Mouse (Mus musculus): ENCODE data around the gene Wnt5b. TPM values are rescaled to one million over a fixed set of nuclear protein-coding genes. Genes with fewer than 3 reads are reported as not detected.
"Not testable (repeated sequence)": the region's sequence is repeated elsewhere in the genome, so short reads cannot be mapped to it uniquely, and the experiment has no call there.

The Wnt5b gene
- polyA plus RNA-seq, 1 experiment, result not detected

GRCm38 (mm10) chr6:119489765-119490164, 54.4 kb downstream of the Wnt5b start:
- peaks cover 20% of the 10 kb centered on the region for H3K27me3 ChIP-seq (replicated peaks)
- H3K4me3 ChIP-seq (replicated peaks), result peak overlapping the region; percentile 16
- peaks cover 3% of the 10 kb centered on the region for H3K36me3 ChIP-seq (replicated peaks; ENCODE audit: low read length)
- no peaks in the 10 kb centered on the region for H3K9me3 ChIP-seq
- peaks cover 29% of the 10 kb centered on the region for H3K4me1 ChIP-seq
- TF ChIP-seq FLI1 (IDR thresholded peaks at IDR 0.05; ENCODE audit: low read length), result no peak
- TF ChIP-seq GATA1 (IDR thresholded peaks at IDR 0.05; ENCODE audit: borderline replicate concordance, low read length), result no peak

GRCm38 (mm10) chr6:119487619-119488018, 56.5 kb downstream of the Wnt5b start:
- peaks cover 22% of the 10 kb centered on the region for H3K36me3 ChIP-seq (replicated peaks; ENCODE audit: low read length)
- peaks cover 50% of the 10 kb centered on the region for H3K4me1 ChIP-seq
- H3K9me3 ChIP-seq, result no peaks in the 10 kb centered on the region
- peaks cover 12% of the 10 kb centered on the region for H3K27me3 ChIP-seq (replicated peaks)
- no peak overlapping the region for H3K4me3 ChIP-seq (replicated peaks)
- no peak for TF ChIP-seq GATA1 (IDR thresholded peaks at IDR 0.05; ENCODE audit: borderline replicate concordance, low read length)

DNA sequence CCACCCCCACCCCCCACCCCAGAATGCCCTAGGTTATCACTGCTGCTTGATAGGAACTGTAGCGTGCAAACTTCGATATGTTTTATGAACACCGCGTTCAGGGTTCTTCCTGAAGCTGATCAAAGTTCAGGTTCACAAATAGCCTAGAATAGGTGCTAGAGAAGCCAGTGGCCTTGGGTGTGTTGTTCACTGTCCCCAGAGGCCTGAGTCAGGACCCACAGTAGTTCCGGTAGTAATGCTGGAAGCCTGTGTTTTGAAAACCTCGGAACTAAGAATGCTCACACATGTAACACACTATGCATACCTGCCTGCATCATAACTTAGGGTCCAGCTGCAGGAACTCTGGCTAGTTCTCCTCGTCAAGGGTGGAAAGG, 57.1 kb downstream of the Wnt5b start:
- Histone ChIP-seq H3K36me3 (replicated peaks; ENCODE audit: low read length) (peaks cover 22% of the 10 kb centered on the region), H3K4me3 (replicated peaks) (no peak overlapping the region), H3K4me1 (peaks cover 54% of the 10 kb centered on the region), H3K9me3 (no peaks in the 10 kb centered on the region), H3K27me3 (replicated peaks) (peaks cover 10% of the 10 kb centered on the region)
- TF ChIP-seq GATA1 (IDR thresholded peaks at IDR 0.05; ENCODE audit: borderline replicate concordance, low read length), result no peak
- TF ChIP-seq FLI1 (IDR thresholded peaks at IDR 0.05; ENCODE audit: low read length), result no peak

- Histone ChIP-seq H3K4me3 (replicated peaks) (no peak overlapping the region), H3K27me3 (replicated peaks) (peaks cover 7% of the 10 kb centered on the region), H3K9me3 (no peaks in the 10 kb centered on the region), H3K36me3 (replicated peaks; ENCODE audit: low read length) (peaks cover 22% of the 10 kb centered on the region), H3K4me1 (peaks cover 53% of the 10 kb centered on the region)
- TF ChIP-seq GATA1 (IDR thresholded peaks at IDR 0.05; ENCODE audit: borderline replicate concordance, low read length), result no peak
- TF ChIP-seq FLI1 (IDR thresholded peaks at IDR 0.05; ENCODE audit: low read length), result no peak
Measured at GRCm38 (mm10) chr6:119486381-119487084, 57.6 kb downstream of the Wnt5b start.

DNA sequence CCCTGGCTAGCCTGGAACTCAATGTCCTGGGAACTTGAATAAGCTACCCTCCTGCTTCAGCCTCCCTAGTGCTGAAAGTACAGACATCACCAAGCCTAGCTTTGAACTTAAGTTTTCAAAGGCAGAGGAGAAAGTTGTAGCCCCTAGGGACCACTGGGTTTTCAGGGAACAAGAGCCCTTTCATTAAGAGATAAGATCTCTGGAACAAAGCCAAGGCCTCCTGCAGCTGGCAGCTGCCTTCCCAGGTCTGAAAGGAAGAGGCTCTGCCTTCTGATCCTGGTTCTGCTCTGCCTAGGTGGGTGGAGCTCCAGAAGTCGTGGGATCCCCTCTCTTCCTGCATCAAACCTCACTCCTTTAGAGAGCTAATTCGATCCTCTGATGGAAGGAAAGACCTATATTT, 58.7 kb downstream of the Wnt5b start:
- TF ChIP-seq FLI1 (IDR thresholded peaks at IDR 0.05; ENCODE audit: low read length) (no peak), GATA1 (IDR thresholded peaks at IDR 0.05; ENCODE audit: borderline replicate concordance, low read length) (no peak)
- peaks cover 22% of the 10 kb centered on the region for H3K36me3 ChIP-seq (replicated peaks; ENCODE audit: low read length)

DNA sequence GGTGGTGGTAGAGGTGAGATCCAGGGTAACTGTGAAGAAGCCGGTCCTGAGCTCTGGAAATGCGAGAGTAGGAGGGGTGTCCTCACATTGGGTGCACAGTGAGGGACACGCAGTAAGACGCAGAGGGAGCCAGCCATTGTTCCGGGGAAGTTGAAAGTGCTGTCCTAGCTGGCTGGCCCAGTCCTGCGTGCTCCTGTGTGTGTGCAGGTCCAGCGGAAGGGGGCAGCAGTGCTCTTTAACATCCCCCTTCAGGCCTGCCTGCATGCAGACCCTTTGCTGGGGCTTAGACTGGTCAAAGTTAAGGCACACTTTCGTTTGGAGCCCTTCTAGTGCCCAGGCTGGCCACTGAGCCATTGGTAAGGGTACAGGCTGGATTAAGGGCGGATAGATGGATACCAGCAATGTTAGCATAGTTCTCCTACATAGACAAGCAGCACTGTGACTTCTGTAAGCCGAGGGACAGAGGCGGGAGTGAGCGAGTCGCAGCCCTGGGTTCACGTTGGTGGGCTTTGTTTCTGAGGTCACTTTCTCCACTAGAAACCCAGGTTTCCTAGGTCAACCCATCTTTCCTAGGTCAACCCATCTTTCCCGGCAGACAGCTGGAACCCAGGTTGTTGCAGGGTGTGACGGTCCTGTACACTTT, 61.1 kb downstream of the Wnt5b start:
- Histone ChIP-seq H3K4me3 (replicated peaks) (peak overlapping the region; percentile 88), H3K4me1 (peaks cover 69% of the 10 kb centered on the region), H3K36me3 (replicated peaks; ENCODE audit: low read length) (peaks cover 22% of the 10 kb centered on the region), H3K9me3 (no peaks in the 10 kb centered on the region), H3K27me3 (replicated peaks) (no peaks in the 10 kb centered on the region)
- TF ChIP-seq FLI1 (IDR thresholded peaks at IDR 0.05; ENCODE audit: low read length) (no peak), GATA1 (IDR thresholded peaks at IDR 0.05; ENCODE audit: borderline replicate concordance, low read length) (no peak)

More for the DNA sequence above, 58.7 kb downstream of the Wnt5b start:
- peaks cover 6% of the 10 kb centered on the region for H3K27me3 ChIP-seq (replicated peaks)
- no peaks in the 10 kb centered on the region for H3K9me3 ChIP-seq
- H3K4me1 ChIP-seq, result peaks cover 61% of the 10 kb centered on the region
- no peak overlapping the region for H3K4me3 ChIP-seq (replicated peaks)

GRCm38 (mm10) chr6:119481741-119482390, 62.3 kb downstream of the Wnt5b start:
- H3K27me3 ChIP-seq (replicated peaks); H3K9me3 ChIP-seq: not testable (repeated sequence)
- Histone ChIP-seq H3K36me3 (replicated peaks; ENCODE audit: low read length) (peaks cover 22% of the 10 kb centered on the region), H3K4me1 (peaks cover 79% of the 10 kb centered on the region), H3K4me3 (replicated peaks) (peak overlapping the region; percentile 95)

DNA sequence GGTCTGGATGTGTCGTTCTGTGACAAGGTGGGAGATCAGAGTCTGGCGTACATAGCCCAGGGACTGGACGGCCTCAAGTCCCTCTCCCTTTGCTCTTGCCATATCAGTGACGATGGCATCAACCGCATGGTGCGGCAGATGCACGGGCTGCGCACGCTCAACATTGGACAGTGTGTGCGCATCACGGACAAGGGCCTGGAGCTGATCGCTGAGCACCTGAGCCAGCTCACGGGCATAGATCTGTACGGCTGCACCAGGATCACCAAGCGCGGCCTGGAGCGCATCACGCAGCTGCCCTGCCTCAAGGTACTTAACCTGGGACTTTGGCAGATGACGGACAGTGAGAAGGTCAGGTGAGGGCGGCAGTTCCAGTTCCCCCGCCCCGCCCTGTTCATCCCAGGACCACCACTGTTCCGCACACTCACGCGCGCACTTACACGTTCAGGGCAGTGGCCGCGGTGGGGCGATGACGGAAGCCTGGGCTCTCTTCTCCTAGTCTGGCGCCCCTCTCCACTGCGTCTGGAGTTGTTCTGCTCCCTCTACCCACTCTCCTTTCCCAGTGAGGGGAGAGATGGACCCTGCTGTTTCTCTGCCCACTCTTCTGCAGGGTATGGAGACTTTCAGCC, 63.3 kb downstream of the Wnt5b start:
- peaks cover 72% of the 10 kb centered on the region for H3K4me1 ChIP-seq

DNA sequence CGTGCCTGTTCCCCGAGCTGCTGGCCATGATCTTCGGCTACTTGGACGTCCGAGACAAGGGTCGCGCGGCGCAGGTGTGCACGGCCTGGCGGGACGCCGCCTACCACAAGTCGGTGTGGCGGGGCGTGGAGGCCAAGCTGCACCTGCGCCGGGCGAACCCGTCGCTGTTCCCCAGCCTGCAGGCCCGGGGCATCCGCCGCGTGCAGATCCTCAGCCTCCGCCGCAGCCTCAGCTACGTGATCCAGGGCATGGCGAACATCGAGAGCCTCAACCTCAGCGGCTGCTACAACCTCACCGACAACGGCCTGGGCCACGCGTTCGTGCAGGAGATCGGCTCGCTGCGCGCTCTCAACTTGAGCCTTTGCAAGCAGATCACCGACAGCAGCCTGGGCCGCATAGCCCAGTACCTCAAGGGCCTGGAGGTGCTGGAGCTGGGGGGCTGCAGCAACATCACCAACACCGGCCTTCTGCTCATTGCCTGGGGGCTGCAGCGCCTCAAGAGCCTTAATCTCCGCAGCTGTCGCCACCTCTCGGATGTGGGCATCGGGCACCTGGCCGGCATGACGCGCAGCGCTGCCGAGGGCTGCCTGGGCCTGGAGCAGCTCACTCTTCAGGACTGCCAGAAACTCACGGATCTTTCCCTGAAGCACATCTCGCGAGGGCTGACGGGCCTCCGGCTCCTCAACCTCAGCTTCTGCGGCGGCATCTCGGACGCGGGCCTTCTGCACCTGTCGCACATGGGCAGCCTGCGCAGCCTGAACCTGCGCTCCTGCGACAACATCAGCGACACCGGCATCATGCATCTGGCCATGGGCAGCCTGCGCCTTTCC, 64.1 kb downstream of the Wnt5b start:
- Histone ChIP-seq H3K4me1 (peaks cover 71% of the 10 kb centered on the region), H3K9me3 (no peaks in the 10 kb centered on the region), H3K4me3 (replicated peaks) (peak overlapping the region; percentile 95), H3K36me3 (replicated peaks; ENCODE audit: low read length) (peaks cover 20% of the 10 kb centered on the region), H3K27me3 (replicated peaks) (no peaks in the 10 kb centered on the region)
- TF ChIP-seq FLI1 (IDR thresholded peaks at IDR 0.05; ENCODE audit: low read length) (no peak), GATA1 (IDR thresholded peaks at IDR 0.05; ENCODE audit: borderline replicate concordance, low read length) (no peak)

More for the DNA sequence above, 63.3 kb downstream of the Wnt5b start:
- Histone ChIP-seq H3K36me3 (replicated peaks; ENCODE audit: low read length) (peaks cover 20% of the 10 kb centered on the region), H3K9me3 (no peaks in the 10 kb centered on the region), H3K27me3 (replicated peaks) (no peaks in the 10 kb centered on the region), H3K4me3 (replicated peaks) (peak overlapping the region; percentile 95)
- TF ChIP-seq GATA1 (IDR thresholded peaks at IDR 0.05; ENCODE audit: borderline replicate concordance, low read length) (no peak), FLI1 (IDR thresholded peaks at IDR 0.05; ENCODE audit: low read length) (no peak)
